Mouse (Mus musculus) frontal cortex, postnatal 10 days (tissue): ENCODE results near the gene Gm20831.
"Not testable (repeated sequence)": the region's sequence is repeated elsewhere in the genome, so short reads cannot be mapped to it uniquely, and the experiment has no call there.

Experiments used
- DNase-seq, 2 experiments: peaks; one replicate each; pipeline ENCODE4 v3.0.0; 2022; ENCODE audit warnings: low spot score in 2 of 2, mixed read lengths in 1 of 2

The Gm20831 gene

GRCm38 (mm10) chrY:17874441-17874840 is at the start of gene Gm20831, which contains the start of gene Gm20772:
Gene Gm20831 (plus strand): TSS chrY:17874741.
Gene Gm20772 (plus strand): TSS chrY:17874741.
- DNase-seq = not testable (repeated sequence)

DNA sequence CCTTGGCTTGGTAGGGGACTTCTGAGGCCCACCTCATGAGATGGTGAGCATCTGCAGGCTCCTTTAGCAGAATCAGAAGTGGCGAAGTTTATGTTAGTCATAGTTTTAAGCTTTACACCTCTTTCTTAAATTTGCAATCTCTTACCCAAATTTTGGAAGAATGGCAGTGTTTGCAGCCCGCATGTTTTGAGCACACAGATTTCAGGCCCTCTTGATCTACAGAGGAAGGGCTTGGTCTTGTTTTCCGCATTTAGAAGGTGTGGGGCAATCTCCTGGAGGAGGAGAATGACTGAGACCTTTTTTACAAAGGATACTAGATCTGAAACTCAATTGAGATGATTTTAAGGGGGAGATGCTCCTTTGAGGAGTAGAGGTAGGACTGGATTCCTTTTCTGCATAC is 28.4 kb upstream of the Gm20831 start, which contains the start of gene Gm21904:
Gene Gm21904, minus strand, starts transcription at position 101 of the 400 bp plus-strand sequence.
- DNase-seq = not testable (repeated sequence)

- not testable (repeated sequence) for DNase-seq
Measured at GRCm38 (mm10) chrY:17937230-17937629, 62.7 kb downstream of the Gm20831 start, which contains the start of gene Srsy. Gene Srsy (minus strand): TSS chrY:17937330.
